Mouse (Mus musculus) limb, embryonic 14.5 days (tissue): ENCODE results near the gene Klhl8. TPM values are rescaled to one million over a fixed set of nuclear protein-coding genes. Genes with fewer than 3 reads are reported as not detected.

Source experiments
- ATAC-seq: fragments of 200-750 bp; cut with Nextera tagmentation; 2 replicates; pipeline ENCODE4 v1.8.0; 2017; ENCODE audit warnings: low read depth, moderate number of reproducible peaks, moderate TSS enrichment; ENCODE audit not compliant: low FRiP score
- DNase-seq: peaks from one replicate; pipeline ENCODE4 v3.0.0-alpha.2; 2015; ENCODE audit warnings: low spot score
- H3K27ac ChIP-seq: fragments of 300-500 bp; sonication (generic); replicated peaks from 2 replicates; pipeline ENCODE4 v1.5.1; 2014; ENCODE audit warnings: low read depth, mild to moderate bottlenecking, low read length, moderate library complexity, mixed read lengths
- H3K27me3 ChIP-seq: fragments of 300-500 bp; sonication (generic); 2 replicates; pipeline ENCODE4 v1.6.1; 2014; ENCODE audit warnings: low read length, mixed read lengths; ENCODE audit not compliant: control insufficient read depth, insufficient read depth
- H3K36me3 ChIP-seq: fragments of 300-500 bp; sonication (generic); 2 replicates; pipeline ENCODE4 v1.6.1; 2014; ENCODE audit warnings: mild to moderate bottlenecking, low read length, moderate library complexity, mixed read lengths; ENCODE audit not compliant: control insufficient read depth, insufficient read depth
- H3K4me1 ChIP-seq: fragments of 300-500 bp; sonication (generic); 2 replicates; pipeline ENCODE4 v1.6.1; 2014; ENCODE audit warnings: antibody characterized with exemption, low read length, mixed read lengths; ENCODE audit not compliant: control insufficient read depth, insufficient read depth
- H3K4me2 ChIP-seq: fragments of 300-500 bp; sonication (generic); replicated peaks from 2 replicates; pipeline ENCODE4 v1.6.1; 2014; ENCODE audit warnings: low read depth, mild to moderate bottlenecking, low read length, moderate library complexity; ENCODE audit not compliant: severe bottlenecking
- H3K4me3 ChIP-seq: fragments of 300-500 bp; sonication (generic); replicated peaks from 2 replicates; pipeline ENCODE4 v1.5.1; 2014; ENCODE audit warnings: low read length
- H3K9ac ChIP-seq: fragments of 300-500 bp; sonication (generic); 2 replicates; pipeline ENCODE4 v1.6.1; 2014; ENCODE audit warnings: mild to moderate bottlenecking, low read depth, low read length, moderate library complexity; ENCODE audit not compliant: severe bottlenecking
- H3K9me3 ChIP-seq: fragments of 300-500 bp; sonication (generic); 2 replicates; pipeline ENCODE4 v1.6.1; 2016; ENCODE audit warnings: low read length; ENCODE audit not compliant: control insufficient read depth
- POLR2A ChIP-seq: fragments of 200-500 bp; IDR thresholded peaks from 2 replicates; pipeline ENCODE4 v1.8.0; 2012; ENCODE audit warnings: inconsistent platforms, mild to moderate bottlenecking, moderate library complexity, borderline replicate concordance; ENCODE audit not compliant: insufficient read depth, insufficient read length; ENCODE audit errors: extremely low read depth
- WGBS: fragments of 180-500 bp; shearing (Covaris S2); extraction: QIAGEN DNeasy Blood & Tissue Kit; methylation state at CpG from one replicate; pipeline ENCODE4 v1.1.7; 2014; 5-methylcytosine and 5-hydroxymethylcytosine counted together
- polyA plus RNA-seq, 2 experiments: library from polyadenylated mRNA; depleted of rRNA in 1 of 2; stranded (reverse) in 1 of 2; unstranded in 1 of 2; fragments of >200 nt; fragmentation: Nextera tagmentation in 1 of 2; extraction: Ambion mirVana in 1 of 2; gene quantifications; 2 replicates each; pipeline versions ENCODE4 v1.2.1 to v1.2.3; 2012 to 2014

Klhl8 gene
- polyA plus RNA-seq, 2 experiments, result 11.7 to 14.8 TPM

DNA sequence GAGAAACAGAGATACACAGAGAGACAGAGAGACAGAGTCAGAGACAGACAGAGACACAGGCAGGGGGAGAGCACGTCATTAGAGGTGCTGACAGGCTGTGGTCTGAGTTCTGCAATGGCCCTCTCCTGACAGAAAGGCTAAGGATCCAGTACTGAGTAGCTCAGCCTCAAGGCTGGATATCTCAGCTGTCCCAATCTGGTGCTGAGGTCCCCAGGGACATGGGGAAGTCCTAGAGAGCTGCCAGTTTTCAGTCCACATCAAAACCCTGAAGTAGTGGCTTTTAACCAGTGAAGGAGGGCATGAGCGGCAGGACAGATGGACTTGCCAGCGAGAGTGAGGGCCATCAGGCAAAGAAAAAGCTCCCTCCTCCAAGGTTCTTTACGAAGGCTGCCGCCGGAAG, 12.0 kb upstream of the Klhl8 start:
- Histone ChIP-seq H3K27me3 (no peaks in the 10 kb centered on the region), H3K9ac (no peak overlapping the region), H3K4me3 (no peak overlapping the region), H3K4me1 (peaks cover 6% of the 10 kb centered on the region; the same call in 1 of the 2 replicates), H3K4me2 (no peak overlapping the region), H3K27ac (no peak overlapping the region), H3K36me3 (no peaks in the 10 kb centered on the region), H3K9me3 (no peaks in the 10 kb centered on the region)
- no peak for TF ChIP-seq POLR2A
- 84% methylated on average over 6 of the region's 6 CpGs for WGBS
- no peak for DNase-seq
- ATAC-seq, result no peak

DNA sequence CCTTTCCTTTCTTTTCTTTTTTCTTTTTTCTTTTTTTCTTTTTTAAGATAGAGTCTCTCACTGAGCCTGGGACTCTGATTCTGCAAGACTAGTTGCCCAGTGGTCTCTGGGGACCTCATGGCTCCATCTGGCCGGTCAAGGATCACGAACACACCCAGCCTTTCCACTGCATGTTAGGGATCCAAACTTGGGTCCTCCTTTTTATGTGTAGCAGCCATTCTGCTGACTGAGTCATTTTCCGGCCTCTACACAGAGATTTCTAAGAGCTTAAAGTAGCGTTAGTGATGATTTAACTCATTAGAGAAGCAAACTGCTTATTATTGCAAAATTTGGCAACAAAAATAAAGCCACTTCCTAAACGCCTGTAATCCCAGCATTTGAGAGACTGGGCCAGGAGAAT, 11.4 kb upstream of the Klhl8 start:
- Histone ChIP-seq H3K4me2 (no peak overlapping the region), H3K27me3 (no peaks in the 10 kb centered on the region), H3K4me3 (no peak overlapping the region), H3K4me1 (no peaks in the 10 kb centered on the region), H3K36me3 (no peaks in the 10 kb centered on the region), H3K9ac (no peak overlapping the region), H3K9me3 (no peaks in the 10 kb centered on the region), H3K27ac (no peak overlapping the region)
- no peak for DNase-seq
- TF ChIP-seq POLR2A, result no peak
- 70% methylated on average over 5 of the region's 5 CpGs for WGBS
- ATAC-seq, result no peak

DNA sequence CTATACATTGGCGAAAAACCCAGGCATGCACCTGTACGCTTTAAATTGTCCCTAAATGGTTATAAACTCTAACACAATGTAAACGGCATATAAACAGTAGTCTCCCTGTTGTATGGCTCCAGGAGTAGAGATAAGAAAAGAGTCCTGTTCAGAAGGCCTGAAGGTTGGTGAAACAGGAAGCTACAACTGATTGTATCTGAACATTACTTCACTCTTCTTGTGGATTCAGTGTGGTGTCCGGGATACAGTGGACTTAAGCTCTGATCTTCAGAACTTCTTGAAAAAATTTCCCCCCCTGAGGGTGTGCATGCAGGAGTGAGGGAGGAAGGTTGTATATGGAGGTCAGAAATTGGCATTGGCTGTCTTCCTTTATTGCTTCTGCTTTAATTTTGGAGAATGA, 8.4 kb upstream of the Klhl8 start:
- no peak for TF ChIP-seq POLR2A
- ATAC-seq (no peak), DNase-seq (no peak)
- no peaks in the 10 kb centered on the region for H3K27me3 ChIP-seq
- H3K36me3 ChIP-seq, result no peaks in the 10 kb centered on the region
- H3K9ac ChIP-seq, result no peak overlapping the region
- 71% methylated on average over 4 of the region's 4 CpGs for WGBS
- H3K9me3 ChIP-seq, result no peaks in the 10 kb centered on the region
- no peak overlapping the region for H3K4me2 ChIP-seq
- H3K27ac ChIP-seq, result no peak overlapping the region
- no peaks in the 10 kb centered on the region for H3K4me1 ChIP-seq
- H3K4me3 ChIP-seq, result no peak overlapping the region

DNA sequence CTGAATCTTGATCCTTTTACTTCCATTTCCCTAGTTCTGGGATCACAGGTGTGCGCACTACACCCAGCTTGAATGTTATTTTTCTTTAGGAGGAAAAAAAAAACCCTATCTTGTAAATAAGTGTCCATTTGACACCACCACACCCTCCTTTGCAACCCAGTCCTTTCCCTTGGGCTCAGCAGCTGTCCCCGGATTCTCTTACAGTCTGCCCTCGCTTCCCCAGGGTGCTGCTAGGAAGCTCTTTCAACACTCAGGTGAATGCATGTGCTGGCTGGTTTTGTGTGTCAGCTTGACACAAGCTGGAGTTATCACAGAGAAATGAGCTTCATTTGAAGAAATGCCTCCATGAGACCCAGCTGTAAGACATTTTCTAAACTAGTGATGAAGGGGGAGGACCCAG, 7.2 kb upstream of the Klhl8 start:
- no peak overlapping the region for H3K27ac ChIP-seq
- H3K4me2 ChIP-seq, result no peak overlapping the region
- no peaks in the 10 kb centered on the region for H3K4me1 ChIP-seq
- WGBS, result 69% methylated on average over 3 of the region's 3 CpGs
- no peak for ATAC-seq
- H3K9ac ChIP-seq, result no peak overlapping the region
- H3K36me3 ChIP-seq, result no peaks in the 10 kb centered on the region
- H3K9me3 ChIP-seq, result no peaks in the 10 kb centered on the region
- H3K4me3 ChIP-seq, result no peak overlapping the region
- no peaks in the 10 kb centered on the region for H3K27me3 ChIP-seq
- TF ChIP-seq POLR2A, result no peak
- DNase-seq, result no peak

DNA sequence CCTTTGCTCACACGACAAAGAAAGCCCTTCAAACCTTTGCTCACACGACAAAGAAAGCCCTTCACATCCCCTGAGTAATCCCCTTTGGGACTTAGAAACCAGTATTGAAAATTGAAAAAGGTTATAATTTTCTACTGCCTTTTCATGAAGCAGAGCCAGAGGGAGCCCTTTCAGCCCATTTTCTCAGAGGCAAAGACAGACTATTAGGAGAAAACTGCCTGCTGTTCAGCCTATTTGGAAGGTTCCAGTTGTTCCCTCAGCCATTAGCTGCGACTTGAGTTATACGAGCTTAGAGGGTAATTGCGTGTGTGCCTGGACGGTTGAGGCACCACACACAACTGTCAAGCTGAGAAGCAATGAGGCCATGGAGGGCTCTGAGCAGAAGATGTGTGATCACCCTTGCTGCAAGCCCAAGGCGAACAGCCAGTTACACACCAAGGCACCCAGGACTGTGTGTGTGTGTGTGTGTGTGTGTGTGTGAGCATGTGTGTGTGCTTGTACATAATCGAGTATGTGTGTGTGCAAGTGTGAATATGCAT, 6.4 kb upstream of the Klhl8 start:
- H3K27ac ChIP-seq, result no peak overlapping the region
- H3K9me3 ChIP-seq, result no peaks in the 10 kb centered on the region
- WGBS, result 38% methylated on average over 8 of the region's 8 CpGs
- no peak overlapping the region for H3K4me2 ChIP-seq
- no peak for TF ChIP-seq POLR2A
- ATAC-seq (no peak), DNase-seq (no peak)
- no peaks in the 10 kb centered on the region for H3K4me1 ChIP-seq
- H3K36me3 ChIP-seq, result no peaks in the 10 kb centered on the region
- no peaks in the 10 kb centered on the region for H3K27me3 ChIP-seq
- no peak overlapping the region for H3K4me3 ChIP-seq
- H3K9ac ChIP-seq, result no peak overlapping the region

DNA sequence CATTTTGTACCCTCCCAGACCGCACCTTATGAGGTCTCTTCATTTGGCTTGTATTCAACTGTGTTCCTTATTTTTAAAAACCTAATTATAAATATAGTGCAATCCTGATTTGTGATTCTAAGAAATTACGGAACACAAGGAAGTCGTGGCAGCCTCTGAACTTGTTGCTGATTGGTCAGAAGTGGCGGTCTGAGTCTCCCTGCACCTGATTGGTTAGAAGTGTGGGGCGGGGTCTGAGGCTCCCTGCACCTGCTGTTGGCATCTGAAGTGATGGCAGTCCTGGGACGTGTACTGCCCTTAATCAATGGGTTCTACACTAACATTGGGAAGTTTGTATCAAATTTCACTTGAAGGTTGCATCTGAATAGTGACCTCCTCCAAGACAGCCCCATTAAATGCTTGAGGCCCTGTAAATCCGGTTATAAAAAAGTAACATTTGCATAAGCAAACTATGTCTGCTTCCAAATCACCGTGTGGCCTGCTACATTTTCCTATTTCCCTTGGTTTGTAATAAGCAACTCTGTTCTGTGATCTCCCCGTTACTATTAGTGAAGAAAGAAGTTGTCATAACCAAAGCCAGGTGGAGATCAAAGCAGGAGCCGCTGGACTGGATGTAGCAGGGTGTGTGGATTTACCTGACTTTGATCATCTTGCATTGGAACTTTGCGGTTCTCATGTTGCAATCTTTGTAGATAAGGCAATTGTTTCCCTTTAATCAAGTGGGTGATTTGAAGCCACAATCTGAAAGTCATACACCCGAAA, 5.7 kb upstream of the Klhl8 start:
- Histone ChIP-seq H3K27me3 (no peaks in the 10 kb centered on the region), H3K27ac (no peak overlapping the region), H3K9me3 (no peaks in the 10 kb centered on the region), H3K36me3 (no peaks in the 10 kb centered on the region), H3K4me1 (no peaks in the 10 kb centered on the region), H3K4me2 (no peak overlapping the region), H3K4me3 (no peak overlapping the region), H3K9ac (no peak overlapping the region)
- TF ChIP-seq POLR2A, result no peak
- 41% methylated on average over 12 of the region's 12 CpGs for WGBS
- no peak for DNase-seq
- no peak for ATAC-seq
